Mouse (Mus musculus): ENCODE data around the gene Ifrd2. TPM values are rescaled to one million over a fixed set of nuclear protein-coding genes. Genes with fewer than 3 reads are reported as not detected.

Gene Ifrd2
- polyA plus RNA-seq, 1 experiment, result 23.7 TPM

- peak overlapping the region; percentile 66 for H3K27ac ChIP-seq (replicated peaks; ENCODE audit: low read depth, low read length)
- H3K4me3 ChIP-seq (ENCODE audit: insufficient read depth, low read depth, low read length), result peak overlapping the region; percentile 2; the same call in 1 of the 2 replicates
- H3K4me1 ChIP-seq (ENCODE audit: control insufficient read depth, insufficient read depth, insufficient read length, low read length), result peaks cover 15% of the 10 kb centered on the region
Measured at GRCm38 (mm10) chr9:107596619-107597569, 9.5 kb downstream of the Ifrd2 start.

- Histone ChIP-seq H3K27ac (replicated peaks; ENCODE audit: low read depth, low read length) (no peak overlapping the region), H3K4me3 (ENCODE audit: insufficient read depth, low read depth, low read length) (no peak overlapping the region)
Measured at GRCm38 (mm10) chr9:107598385-107598784, 10.9 kb downstream of the Ifrd2 start.

GRCm38 (mm10) chr9:107599433-107599832 is 12.0 kb downstream of the Ifrd2 start:
- Histone ChIP-seq H3K4me1 (ENCODE audit: control insufficient read depth, insufficient read depth, insufficient read length, low read length) (peaks cover 11% of the 10 kb centered on the region), H3K4me3 (ENCODE audit: insufficient read depth, low read depth, low read length) (no peak overlapping the region), H3K27ac (replicated peaks; ENCODE audit: low read depth, low read length) (no peak overlapping the region)

More at GRCm38 (mm10) chr9:107598385-107598784, 10.9 kb downstream of the Ifrd2 start:
- peaks cover 15% of the 10 kb centered on the region for H3K4me1 ChIP-seq (ENCODE audit: control insufficient read depth, insufficient read depth, insufficient read length, low read length)

- Histone ChIP-seq H3K4me1 (ENCODE audit: control insufficient read depth, insufficient read depth, insufficient read length, low read length) (peaks cover 11% of the 10 kb centered on the region), H3K4me3 (ENCODE audit: insufficient read depth, low read depth, low read length) (no peak overlapping the region), H3K27ac (replicated peaks; ENCODE audit: low read depth, low read length) (no peak overlapping the region)
Measured at GRCm38 (mm10) chr9:107599842-107600241, 12.4 kb downstream of the Ifrd2 start.

DNA sequence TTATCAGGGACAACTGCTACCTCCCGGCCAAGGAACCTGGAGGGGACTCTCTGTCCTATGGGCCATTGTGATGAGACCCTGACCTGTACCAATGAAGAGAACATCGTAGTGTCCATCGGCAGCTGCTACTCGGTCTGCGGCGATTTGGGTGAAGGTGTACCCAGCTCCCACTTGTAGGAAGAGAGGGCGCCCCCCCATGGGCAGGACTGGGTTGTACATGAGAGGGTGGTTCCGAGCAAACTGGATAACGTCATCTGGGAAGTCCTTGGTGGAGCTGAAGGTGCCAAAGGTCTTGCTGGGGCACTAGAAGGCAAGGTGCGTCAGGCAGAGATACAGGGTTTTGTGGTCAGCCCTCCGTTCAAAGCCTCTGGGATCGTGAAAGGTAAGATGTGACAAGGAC is 13.3 kb downstream of the Ifrd2 start:
- Histone ChIP-seq H3K4me3 (ENCODE audit: insufficient read depth, low read depth, low read length) (no peak overlapping the region), H3K27ac (replicated peaks; ENCODE audit: low read depth, low read length) (no peak overlapping the region), H3K4me1 (ENCODE audit: control insufficient read depth, insufficient read depth, insufficient read length, low read length) (peaks cover 11% of the 10 kb centered on the region)

- Histone ChIP-seq H3K4me3 (ENCODE audit: insufficient read depth, low read depth, low read length) (no peak overlapping the region), H3K27ac (replicated peaks; ENCODE audit: low read depth, low read length) (no peak overlapping the region), H3K4me1 (ENCODE audit: control insufficient read depth, insufficient read depth, insufficient read length, low read length) (peaks cover 11% of the 10 kb centered on the region)
Measured at GRCm38 (mm10) chr9:107601275-107601674, 13.8 kb downstream of the Ifrd2 start.

DNA sequence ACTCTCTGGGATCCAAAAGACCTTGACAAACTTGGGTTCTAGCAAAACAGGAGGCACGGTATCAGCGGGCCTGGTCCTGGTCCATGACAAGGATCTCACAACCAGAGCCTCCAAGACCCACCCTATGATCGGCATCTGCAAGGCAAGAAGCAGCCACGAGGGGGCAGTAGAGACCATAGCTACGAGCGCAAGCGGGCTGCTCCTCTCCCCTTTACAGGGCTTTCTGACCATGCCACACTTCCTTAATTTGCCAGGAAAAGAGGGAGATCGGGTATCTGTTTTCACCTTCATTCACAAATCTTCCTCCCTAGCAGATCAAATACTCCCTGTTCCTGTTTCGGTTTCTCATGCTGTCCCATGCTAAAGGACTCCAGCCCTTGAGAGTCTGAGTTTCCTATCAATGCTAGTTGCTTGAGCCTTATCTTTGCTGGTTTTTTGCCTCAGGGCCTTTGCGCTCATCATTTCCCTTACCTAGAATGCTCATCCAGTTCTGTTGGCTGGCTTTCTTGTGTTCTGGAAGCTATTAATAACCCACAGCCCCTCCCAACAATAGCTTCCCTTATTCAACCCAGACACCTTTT is 14.7 kb downstream of the Ifrd2 start:
- H3K4me3 ChIP-seq (ENCODE audit: insufficient read depth, low read depth, low read length), result no peak overlapping the region
- peaks cover 4% of the 10 kb centered on the region for H3K4me1 ChIP-seq (ENCODE audit: control insufficient read depth, insufficient read depth, insufficient read length, low read length)
- H3K27ac ChIP-seq (replicated peaks; ENCODE audit: low read depth, low read length), result no peak overlapping the region

DNA sequence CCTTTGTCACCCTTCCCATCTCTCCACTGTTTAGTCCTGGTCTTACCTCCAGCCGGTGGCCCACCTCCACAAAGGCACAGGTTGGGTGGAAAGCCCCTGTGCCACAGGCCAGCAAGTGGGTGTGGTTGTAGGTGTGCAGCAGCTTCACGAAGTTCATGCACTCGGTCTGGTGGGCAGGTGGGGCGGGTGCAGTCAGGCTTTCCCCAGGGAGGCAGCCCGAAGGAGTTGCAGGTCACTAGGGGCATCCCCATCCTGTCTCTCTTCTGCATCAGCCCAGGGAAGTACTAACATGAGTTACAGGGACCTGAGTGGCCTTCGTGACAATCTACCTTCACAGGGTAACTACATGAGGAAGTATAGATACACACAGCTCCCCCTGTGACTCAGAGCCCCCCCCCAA is 15.8 kb downstream of the Ifrd2 start:
- no peak overlapping the region for H3K27ac ChIP-seq (replicated peaks; ENCODE audit: low read depth, low read length)
- no peak overlapping the region for H3K4me3 ChIP-seq (ENCODE audit: insufficient read depth, low read depth, low read length)
- H3K4me1 ChIP-seq (ENCODE audit: control insufficient read depth, insufficient read depth, insufficient read length, low read length), result no peaks in the 10 kb centered on the region

- no peak overlapping the region for H3K27ac ChIP-seq (replicated peaks; ENCODE audit: low read depth, low read length)
- no peak overlapping the region for H3K4me3 ChIP-seq (ENCODE audit: insufficient read depth, low read depth, low read length)
- peaks cover 3% of the 10 kb centered on the region; the same call in 1 of the 2 replicates for H3K4me1 ChIP-seq (ENCODE audit: control insufficient read depth, insufficient read depth, insufficient read length, low read length)
Measured at GRCm38 (mm10) chr9:107605041-107605661, 17.7 kb downstream of the Ifrd2 start.

DNA sequence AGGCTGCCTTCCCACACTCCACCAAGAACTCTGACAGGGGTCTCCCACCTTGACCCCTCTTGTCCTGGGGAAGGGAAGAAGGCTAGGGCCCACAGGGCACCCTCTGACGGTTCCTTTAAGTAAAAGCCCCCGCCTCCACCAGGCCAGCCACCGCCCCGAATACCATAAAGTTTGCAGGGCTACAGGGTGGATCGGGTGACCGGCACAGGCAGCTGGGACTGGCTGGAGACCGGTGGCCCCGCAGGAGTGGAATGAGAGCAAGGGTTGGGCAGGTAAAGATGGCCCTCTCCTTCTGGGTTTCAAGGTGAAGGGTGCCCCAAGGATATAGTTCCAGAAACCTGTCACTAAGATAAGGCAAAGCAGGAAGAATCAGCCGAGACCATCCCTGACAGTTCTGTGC is 19.1 kb downstream of the Ifrd2 start:
- Histone ChIP-seq H3K4me3 (ENCODE audit: insufficient read depth, low read depth, low read length) (peak overlapping the region; percentile 17; the same call in 1 of the 2 replicates), H3K27ac (replicated peaks; ENCODE audit: low read depth, low read length) (no peak overlapping the region), H3K4me1 (ENCODE audit: control insufficient read depth, insufficient read depth, insufficient read length, low read length) (peaks cover 9% of the 10 kb centered on the region)

DNA sequence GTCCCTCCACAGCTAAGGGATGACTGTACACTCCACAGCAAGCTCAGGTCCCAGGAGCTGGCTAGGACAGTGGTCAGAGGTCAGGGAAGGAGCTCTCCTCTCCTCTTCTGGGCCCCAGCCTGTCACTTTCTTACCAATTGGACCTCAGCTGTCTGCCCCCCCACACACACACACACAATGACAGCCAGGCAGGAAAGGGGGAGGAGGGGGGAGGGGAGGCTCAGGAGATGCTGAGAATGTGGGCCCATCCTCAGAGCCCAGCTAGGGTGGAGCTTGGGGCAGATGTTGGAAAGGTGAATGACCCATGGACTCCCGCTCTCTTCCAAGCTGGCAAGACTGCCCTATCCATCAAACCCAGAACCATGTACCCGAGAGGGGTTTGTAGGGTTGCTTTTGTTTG is 19.6 kb downstream of the Ifrd2 start:
- no peak overlapping the region for H3K27ac ChIP-seq (replicated peaks; ENCODE audit: low read depth, low read length)

GRCm38 (mm10) chr9:107607653-107608245 is 20.3 kb downstream of the Ifrd2 start:
- Histone ChIP-seq H3K27ac (replicated peaks; ENCODE audit: low read depth, low read length) (no peak overlapping the region), H3K4me1 (ENCODE audit: control insufficient read depth, insufficient read depth, insufficient read length, low read length) (peaks cover 11% of the 10 kb centered on the region), H3K4me3 (ENCODE audit: insufficient read depth, low read depth, low read length) (no peak overlapping the region)

More for the DNA sequence above, 19.6 kb downstream of the Ifrd2 start:
- Histone ChIP-seq H3K4me1 (ENCODE audit: control insufficient read depth, insufficient read depth, insufficient read length, low read length) (peaks cover 11% of the 10 kb centered on the region), H3K4me3 (ENCODE audit: insufficient read depth, low read depth, low read length) (peak overlapping the region; percentile 17; the same call in 1 of the 2 replicates)

DNA sequence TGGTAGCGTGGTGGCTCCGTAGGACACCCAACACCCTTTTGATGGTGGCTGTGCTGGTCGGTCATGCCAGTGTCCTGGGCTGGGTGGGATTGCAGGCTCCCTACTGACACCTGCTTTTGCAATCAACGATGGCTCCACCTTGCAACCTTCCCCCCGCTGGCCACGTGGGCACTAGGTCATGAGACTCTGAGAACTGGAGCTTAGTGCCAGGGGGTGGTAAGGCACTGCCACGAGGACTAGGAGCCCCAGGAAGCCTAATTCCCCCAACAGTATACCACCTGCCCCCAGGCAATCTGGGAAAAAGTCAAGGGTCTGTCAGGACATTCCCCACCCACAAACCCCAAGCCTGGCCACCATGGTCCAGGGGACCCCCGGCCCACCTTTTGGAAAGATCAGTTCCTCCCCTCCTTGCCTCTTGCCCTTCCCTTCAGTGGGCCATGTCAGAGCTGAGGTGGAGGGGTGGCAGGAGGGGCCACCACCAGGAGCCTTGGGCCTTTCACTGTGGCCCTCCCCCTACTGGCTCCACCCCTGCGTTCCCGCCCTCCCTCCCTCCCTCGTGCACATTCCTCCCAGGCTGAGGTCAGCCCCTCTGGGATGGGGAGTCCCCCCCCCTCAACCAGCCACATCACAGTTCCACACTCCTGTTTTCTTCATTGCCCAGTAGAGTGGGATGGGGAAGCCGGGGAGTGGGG is 21.4 kb downstream of the Ifrd2 start, which contains the start of gene Sema3b:
Sema3b (minus strand) TSS at position 489 of the 692 bp plus-strand sequence.
- Histone ChIP-seq H3K27ac (replicated peaks; ENCODE audit: low read depth, low read length) (no peak within 1 kb of the TSS), H3K4me3 (ENCODE audit: insufficient read depth, low read depth, low read length) (peak within 1 kb of the TSS; percentile 12), H3K4me1 (ENCODE audit: control insufficient read depth, insufficient read depth, insufficient read length, low read length) (peaks cover 11% of the 10 kb centered on the region)

DNA sequence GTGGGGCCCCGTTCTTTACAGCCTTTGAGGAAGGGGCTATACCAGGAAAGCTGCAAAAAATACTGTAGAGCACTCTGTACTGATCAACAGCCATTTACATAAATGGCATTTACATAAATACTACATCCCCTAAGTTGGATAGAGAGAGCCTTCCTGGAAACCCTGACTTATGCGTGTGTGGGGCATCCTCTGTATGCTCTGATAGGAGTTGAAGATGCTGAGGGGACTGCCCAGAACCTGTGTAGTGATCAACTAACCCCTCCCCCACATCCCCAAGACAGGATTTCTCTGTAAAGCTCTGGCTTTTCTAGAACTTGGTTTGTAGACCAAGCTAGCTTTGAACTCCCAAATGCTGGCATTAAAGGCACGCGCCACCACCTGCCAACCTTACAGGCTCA is 22.0 kb downstream of the Ifrd2 start:
- H3K4me3 ChIP-seq (ENCODE audit: insufficient read depth, low read depth, low read length), result no peak overlapping the region
- no peak overlapping the region for H3K27ac ChIP-seq (replicated peaks; ENCODE audit: low read depth, low read length)
- peaks cover 11% of the 10 kb centered on the region for H3K4me1 ChIP-seq (ENCODE audit: control insufficient read depth, insufficient read depth, insufficient read length, low read length)
